Mouse (Mus musculus) kidney, adult 2 months (tissue): ENCODE measurements around the gene Ap2a2.
A peak's percentile ranks its signal among the peaks of the same experiment; 100 is the strongest.

Experiments used
- CTCF ChIP-seq: fragments of 200-500 bp; conservative IDR thresholded peaks from 2 replicates; pipeline ENCODE4 v1.5.1; 2011; ENCODE audit warnings: low read depth, mild to moderate bottlenecking, control low read depth, low read length, moderate library complexity, mixed read lengths; ENCODE audit not compliant: insufficient read depth, insufficient read length
- POLR2A ChIP-seq: fragments of 200-500 bp; IDR thresholded peaks from one replicate; pipeline ENCODE4 v1.6.1; 2011; ENCODE audit warnings: low read depth, low read length, control low read depth

DNA sequence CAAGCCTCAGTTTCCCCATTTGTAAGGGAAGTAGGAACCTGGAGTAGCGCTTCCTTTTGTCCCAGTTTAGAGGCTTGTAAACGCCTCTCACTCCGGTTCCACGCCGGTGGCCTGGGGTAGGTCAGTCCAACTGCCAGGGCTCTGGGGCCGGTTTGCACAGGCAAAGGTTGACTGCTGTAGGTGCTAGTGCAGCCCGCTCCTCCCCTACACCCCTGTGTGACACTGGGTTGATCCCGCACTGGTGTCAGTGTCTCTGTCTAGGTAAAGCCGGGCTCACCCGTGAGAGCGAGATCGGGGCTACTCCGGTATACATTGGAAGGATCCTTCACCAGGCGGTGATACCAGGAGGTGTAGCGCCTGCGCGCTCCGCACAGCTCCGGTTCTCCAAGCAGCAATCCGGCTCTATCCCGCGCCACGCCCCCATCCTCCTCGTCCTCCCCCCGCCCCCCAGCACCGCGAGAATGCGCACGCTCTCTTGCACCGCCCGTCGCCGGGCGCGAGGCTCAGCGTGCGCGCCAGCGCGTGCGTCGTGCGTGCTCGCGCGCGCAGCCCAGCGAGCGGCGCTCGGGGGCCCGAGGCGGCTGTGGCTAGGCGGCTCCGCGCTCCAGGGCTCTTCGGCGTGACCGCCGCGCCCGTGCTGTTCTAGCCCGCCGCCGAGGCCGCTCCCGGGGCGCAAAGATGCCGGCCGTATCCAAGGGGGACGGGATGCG, at the start of gene Ap2a2:
- TF ChIP-seq CTCF (0 out of 2 replicates have a peak, but pooled peaks have one; percentile 9), POLR2A (peak; percentile 17)
